Mouse (Mus musculus): ENCODE results near the gene Scimp.

- TF ChIP-seq CTCF (IDR thresholded peaks at IDR 0.05; ENCODE audit: low read depth) (no peak), EP300 (IDR thresholded peaks at IDR 0.05; ENCODE audit: low read depth) (no peak)
These were observed 33.1 kb upstream of the Scimp start for GRCm38 (mm10) chr11:70845457-70845978.

Measured in liver, postnatal 0 days (tissue).